Mouse (Mus musculus) kidney, adult 10 weeks (tissue): ENCODE measurements around the gene Litaf. TPM values are rescaled to one million over a fixed set of nuclear protein-coding genes. Genes with fewer than 3 reads are reported as not detected.

Experiments
- polyA plus RNA-seq: library from polyadenylated mRNA; stranded (reverse); fragments of 350-450 nt; fragmentation: Illumina TruSeq; extraction: RNeasy Lipid Tissue Mini Kit (QIAGEN cat#74804); gene quantifications from one replicate; pipeline ENCODE4 v1.2.3, GENCODE M21; 2014; ENCODE audit warnings: low read depth, low replicate concordance

Gene Litaf
- 40.5 TPM for polyA plus RNA-seq

DNA sequence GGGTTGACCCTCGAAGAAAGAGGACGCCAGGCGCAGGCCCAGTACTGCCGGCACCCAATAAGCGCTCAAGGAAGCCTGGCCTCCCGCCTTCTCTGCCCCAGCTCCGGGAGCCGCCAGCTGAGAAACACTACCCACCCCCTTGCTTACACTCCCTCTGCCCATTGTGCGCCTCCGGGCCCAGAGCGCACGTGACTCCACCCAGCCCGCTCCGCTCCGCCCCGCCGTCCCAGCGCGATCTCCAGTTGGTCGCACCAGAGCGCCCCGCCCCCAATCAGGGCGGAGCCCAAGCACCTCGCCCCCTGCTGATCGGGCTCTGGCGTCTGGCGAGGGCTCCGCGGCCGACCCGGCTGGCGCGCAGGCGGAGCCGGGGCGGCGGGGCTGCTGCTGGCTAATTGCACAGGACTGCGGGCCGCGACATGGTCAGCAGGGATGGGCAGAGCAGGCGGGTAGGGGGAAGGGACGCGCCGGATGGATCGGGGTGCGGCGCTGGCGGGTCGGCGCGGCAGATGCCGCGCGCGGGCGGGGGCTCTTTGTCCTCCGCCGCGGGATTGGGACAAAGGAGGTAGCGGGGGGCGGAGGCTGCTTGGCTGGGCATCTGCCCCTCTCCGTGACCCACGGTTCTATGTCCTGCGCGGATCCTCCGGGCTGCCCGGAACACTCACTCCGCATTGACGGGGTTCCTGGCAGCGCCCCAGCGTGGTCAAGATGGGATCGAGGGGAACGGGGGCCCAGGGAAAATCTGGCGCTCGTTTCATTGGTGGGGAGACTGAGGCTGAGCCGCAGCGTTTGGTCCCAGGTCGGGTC is at the start of gene Litaf:
Litaf (minus strand) TSS at position 129 of the 804 bp plus-strand sequence.

DNA sequence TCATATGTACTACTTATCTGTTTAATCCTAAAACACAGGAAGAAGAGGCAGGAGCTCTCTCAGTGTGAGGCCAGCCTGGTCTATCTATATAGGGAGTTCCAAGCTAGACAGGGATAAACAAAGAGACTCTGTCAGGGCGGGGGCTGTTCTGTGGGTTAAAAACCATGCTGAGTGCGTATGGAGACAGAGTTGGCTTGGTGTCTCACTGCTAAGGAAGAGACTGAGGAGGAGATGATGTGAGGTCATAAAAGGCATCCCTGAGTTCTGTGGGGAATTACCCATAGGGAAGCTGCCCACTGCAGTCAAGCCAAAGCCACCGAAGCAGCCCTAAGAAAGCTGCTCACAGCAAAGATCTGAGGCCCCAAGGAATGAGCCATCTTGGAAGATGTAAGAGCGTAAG is 5.3 kb downstream of the Litaf start, which contains the start of gene Snn:
Snn (plus strand) TSS at position 301 of the 400 bp plus-strand sequence.

Other genes with a start within 250 kb of the Litaf start
- gene Rmi2, start 231.1 kb downstream of the Litaf start, polyA plus RNA-seq, result not detected
- 63.7 TPM for gene Snn, start 5.2 kb downstream of the Litaf start, polyA plus RNA-seq
- gene Txndc11, start 68.5 kb upstream of the Litaf start, polyA plus RNA-seq, result 18.9 TPM
- 118 TPM for gene Zc3h7a, start 110.2 kb upstream of the Litaf start, polyA plus RNA-seq
- 140 TPM for gene Rsl1d1, start 137.2 kb upstream of the Litaf start, polyA plus RNA-seq
- 370 TPM for gene Gspt1, start 188.2 kb upstream of the Litaf start, polyA plus RNA-seq
- gene Tnfrsf17, start 247.7 kb upstream of the Litaf start, polyA plus RNA-seq, result not detected